Mouse (Mus musculus) frontal cortex, postnatal 36 days (tissue): ENCODE measurements around the gene Ltbr.

ENCODE experiments used
- DNase-seq, 2 experiments: peaks; one replicate each; pipeline ENCODE4 v3.0.0; 2022; ENCODE audit warnings: low spot score in 2 of 2

Ltbr gene

GRCm38 (mm10) chr6:125345625-125346024 is 31.9 kb upstream of the Ltbr start:
- no peak for DNase-seq

GRCm38 (mm10) chr6:125344866-125345265 is 31.2 kb upstream of the Ltbr start:
- no peak for DNase-seq

DNA sequence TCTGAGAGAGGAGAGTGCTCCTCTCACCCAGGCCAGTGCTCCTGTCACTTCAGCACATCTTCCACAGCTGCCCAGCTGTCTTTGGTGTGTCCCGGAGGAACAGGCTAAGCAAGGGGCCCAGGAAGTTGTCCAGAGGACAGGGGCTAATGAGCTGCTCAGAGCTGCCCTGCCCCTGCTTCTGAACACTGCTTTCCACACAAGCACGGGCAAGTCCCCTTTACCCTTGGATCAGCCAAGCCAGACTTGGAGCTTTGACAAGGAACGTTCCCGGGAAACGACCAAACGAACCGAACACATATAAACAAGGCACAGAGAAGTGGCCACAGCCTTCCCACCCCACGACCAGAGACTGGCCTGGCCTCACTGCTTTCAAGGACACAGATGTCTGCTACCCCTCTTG is 30.4 kb upstream of the Ltbr start:
- DNase-seq: no peak

GRCm38 (mm10) chr6:125342198-125342597 is 28.5 kb upstream of the Ltbr start:
- no peak for DNase-seq

DNA sequence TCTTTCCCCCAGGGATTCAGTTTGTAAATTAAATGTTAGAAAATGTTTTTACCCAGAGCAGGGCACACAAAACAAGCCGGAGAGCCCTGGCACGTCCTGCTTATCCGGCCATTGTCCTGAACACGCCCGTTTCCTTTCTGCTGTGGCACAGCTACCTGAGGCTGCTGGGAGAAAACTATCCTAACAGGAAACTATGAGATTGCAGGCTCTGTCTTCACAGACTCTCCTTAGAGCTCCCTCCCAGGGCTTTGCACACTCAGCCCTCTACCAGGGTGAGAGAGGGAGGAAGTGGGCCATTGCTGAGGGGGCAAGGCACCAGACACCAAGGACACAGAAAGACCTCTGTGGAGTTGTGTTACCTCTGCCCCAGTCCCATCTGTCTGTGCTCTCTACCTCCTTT is 26.6 kb upstream of the Ltbr start:
- DNase-seq: no peak

- DNase-seq: no peak
These were observed 25.3 kb upstream of the Ltbr start for GRCm38 (mm10) chr6:125338791-125339660.

GRCm38 (mm10) chr6:125334356-125334755 is 20.7 kb upstream of the Ltbr start:
- no peak for DNase-seq

DNA sequence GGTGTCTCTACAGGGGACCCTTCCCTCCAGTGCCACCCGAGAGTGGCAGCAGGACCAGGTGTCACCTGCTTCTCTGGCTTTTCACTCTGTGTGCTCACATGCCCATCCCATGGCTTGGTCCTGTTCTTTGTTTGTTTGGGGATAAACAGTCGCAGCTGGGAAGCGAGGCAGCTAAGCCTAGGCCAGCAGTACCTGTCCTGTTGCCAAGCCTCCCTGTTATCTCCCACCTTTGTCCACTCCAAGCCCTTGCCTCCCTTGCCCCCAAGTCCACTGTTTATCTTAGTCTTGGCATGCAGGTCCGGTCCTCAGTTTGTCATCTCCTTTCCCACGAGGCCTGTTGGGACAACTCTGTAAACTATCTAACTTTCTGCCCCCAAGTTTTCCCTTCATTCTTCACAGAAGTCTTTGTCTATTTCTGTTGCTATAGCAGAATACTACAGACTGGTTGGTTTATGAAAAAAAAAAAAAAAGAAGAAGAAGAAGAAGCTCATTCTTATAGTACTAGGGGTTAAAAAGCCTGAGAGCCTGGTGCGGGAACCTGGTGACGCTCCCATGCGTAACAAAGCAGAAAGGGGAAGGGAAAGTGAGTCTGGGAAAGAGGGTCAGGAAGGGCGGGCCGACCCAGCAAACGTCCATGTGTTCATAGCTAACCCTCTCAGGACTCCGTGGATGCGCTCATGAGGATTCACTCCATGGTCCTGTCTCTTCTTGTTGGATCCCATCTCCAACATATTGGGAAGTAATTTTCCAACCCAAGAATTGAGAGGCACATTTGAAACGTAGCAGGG is 19.6 kb upstream of the Ltbr start:
- DNase-seq: no peak

DNA sequence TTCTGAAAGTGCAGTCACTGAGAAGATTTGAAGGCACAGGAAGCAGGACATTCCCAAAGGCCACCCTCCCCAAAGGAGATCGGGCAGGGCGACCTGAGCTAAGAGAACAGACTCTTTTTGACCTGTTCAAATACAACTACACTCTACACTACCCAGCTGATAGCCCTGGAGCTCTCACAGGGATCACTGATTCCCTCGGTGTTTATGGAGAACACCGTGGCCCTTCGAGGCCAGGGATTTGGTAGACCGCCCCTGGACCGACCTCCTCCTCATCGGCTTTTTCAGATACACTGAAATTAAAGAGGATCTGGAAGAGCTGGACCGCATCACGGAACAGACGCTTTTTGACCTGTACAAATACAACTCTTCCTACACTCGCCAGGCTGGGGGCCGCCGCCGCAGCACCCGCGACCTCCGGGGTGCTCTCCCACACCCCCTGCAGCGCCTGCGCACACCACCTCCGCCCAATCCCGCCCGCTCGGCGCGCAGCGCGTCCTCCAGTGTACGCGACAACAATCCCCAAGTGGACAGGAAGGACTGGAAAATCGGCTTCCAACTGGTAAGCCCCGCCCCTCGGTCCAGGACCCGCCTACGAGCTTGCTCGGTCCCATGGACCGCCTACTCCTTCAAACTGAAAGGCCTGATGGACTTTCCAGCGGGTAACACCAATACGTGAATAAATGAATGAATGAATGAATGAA is 17.1 kb upstream of the Ltbr start:
- DNase-seq: peak; percentile 57 to 62

DNA sequence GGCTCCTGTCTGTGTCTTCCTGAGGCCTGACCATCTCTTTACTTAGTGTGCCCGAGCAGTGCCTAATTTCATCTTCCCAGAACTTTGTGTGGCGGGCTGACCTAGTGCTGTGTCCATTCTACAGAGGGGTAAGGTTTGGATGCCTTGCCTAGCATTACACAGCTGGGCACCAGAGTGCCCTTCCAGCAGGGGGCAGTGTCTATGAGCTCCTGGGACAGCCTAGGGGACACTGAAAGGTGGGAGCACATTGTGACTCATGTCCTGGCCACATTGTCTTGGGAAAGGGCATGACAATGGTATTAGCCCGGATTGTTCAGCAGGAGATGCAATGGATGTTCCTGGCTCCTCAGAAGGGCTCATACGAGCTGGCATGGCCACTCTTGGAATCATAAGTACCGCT is 14.6 kb upstream of the Ltbr start:
- DNase-seq: no peak

DNA sequence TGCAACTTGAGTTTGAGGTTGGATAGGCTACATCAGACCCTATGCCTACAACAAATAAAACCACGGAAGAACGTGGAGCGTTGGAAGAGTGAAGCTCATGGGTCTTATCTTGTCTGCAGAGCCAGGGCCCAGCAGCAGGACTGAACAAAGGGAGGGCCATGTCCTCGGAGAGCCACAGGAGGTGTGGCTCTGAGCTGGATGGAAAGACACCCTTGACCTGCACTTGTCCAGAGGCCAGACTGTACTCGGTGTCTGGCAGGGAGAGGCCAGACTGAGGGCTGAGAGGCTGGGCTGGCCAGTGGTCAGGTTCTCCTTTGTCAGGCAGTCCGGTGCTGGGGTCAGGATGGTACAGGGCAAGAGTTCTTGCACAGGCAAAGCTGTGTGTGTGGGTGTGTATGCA is 11.7 kb upstream of the Ltbr start:
- DNase-seq: no peak

DNA sequence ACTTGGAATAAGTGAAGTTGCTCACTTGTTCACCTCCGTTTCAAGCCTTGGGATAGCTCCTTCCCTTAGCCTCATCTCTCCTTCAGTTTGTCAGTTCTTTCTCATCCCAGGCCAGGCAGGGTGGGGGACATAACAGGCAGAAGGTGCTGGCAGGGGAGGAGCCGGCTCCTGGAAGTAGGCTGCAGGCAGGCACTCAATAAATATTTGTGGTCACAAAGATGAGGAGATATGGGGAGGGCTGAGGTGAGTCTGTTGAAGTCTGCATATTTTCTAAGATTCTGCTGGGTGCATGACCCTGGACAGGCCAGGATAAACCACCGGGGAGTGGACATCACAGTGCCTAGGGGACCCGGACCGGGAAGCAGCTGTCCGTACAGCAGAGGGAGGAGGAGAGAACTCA is 9.9 kb upstream of the Ltbr start:
- DNase-seq: no peak

DNA sequence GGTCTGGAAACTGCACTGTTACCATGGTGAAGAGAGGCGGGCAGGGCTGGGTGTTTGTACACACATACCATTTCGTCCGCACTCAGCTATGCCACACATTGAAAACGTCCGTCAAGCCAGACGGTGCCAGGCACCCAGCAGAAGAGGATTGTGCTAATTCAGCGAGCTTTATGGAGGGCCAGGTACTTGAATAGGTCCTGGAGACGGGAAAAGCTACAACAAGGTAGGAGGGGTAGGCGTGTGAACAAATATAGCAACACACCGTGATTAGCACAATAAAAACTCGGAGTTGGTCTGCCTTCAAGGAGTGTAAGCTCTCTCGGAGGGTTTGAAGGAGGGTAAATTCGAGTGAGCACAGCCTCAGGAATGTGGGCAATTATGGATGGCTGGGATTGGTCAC is 9.1 kb upstream of the Ltbr start:
- no peak for DNase-seq

DNA sequence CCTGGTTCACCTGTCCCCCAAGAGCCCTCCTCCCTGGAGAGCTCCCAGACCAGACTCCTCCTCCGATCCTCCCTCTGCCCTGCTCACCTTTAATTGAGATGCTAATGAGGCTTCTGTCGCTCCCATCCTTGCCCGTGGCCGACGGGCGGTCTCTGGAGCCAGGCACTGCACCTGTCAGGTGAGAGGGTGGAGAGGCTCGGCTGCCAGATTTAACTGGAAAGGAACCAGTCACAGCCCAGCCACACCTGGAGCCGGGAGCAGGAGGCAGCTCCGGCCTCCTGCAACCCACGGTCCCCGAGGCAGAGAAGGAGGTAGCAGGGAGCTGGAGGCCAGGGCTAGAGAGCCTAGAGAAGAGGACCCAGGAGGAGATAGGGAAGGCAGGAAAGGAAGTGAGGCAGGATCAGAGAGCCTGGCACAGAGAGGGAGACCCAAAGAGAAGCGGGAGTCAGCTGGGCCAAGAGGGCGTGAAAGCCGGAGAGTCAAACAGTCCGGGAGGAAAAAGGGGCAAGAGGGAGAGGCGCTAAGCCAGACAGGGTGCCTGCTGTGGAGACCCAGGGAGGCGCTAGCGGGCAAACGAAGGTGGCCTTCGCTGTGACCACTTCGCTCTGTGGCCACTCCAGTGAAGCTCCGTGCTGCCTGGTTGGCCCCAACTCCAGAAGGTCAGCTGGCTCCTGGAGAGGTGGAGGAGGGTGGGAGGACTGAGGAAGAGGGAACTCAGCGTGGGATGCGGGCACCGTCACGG is 7.6 kb upstream of the Ltbr start:
- DNase-seq: no peak

- no peak for DNase-seq
These were observed 6.6 kb upstream of the Ltbr start, which contains the start of gene Scnn1a for GRCm38 (mm10) chr6:125320323-125320722. Gene Scnn1a (plus strand): TSS chr6:125320659.

DNA sequence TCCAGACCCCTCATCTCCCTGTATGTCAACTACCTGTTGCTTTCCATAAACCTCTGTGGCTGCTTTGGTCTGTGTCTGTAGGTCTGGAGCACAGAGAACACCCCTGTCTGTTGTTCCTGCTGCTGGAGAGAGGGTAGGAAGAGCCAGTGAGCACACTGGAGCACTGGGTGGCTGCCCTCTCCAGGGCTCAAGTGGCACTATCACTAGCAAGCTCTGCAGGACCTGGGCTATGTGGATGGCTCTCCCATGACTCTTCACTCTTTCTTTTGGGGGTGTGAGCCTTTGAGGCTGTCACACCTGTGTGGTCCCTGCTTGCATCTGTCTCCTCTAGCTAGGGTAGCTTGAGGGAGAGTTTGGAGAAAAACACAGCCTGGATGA is 6.2 kb upstream of the Ltbr start:
- no peak for DNase-seq

DNA sequence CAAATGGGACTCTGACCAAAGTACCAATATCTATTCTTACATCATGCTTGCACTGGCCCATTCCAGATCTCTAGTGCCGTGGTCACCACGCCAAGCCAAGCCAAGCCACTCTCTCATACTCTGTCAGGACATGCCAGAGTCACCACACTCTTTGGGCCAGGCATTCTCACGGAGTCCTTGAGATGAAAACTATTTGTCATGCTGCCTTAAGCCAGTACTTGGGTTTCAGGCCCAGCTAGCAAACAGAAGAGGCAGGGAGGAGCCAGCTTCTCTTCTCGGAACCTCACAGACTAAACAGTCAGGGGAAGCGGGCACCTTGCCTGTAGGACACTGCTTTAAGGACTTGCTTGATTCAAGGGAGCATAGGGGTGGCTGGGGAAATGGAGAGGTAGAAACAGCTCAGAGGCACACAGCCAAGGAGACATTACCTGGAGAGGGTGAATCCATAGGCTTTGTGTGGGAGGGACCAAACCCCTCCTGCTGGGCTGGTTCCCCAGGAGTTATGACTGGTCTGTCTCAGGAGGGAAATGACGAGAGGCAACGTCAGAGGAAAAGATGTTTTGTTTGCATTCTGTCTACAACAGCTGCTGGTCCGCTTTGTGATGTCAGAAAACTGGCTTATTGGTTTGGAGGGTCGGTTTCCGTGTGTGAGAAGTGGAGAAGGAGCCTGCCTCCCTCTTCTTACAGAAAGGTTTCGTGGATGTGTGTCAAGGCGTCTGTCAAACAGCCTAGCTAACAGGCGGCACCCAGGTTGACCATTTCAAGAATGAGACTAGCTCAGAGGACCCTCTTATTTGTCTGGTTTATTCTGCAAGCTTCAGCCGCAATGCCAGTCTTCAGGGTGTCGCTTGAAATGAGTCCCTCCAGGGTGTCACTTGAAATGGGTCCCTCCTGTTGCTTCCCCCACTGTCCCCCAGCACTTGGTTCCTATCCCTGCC is 5.6 kb upstream of the Ltbr start:
- DNase-seq: no peak

DNA sequence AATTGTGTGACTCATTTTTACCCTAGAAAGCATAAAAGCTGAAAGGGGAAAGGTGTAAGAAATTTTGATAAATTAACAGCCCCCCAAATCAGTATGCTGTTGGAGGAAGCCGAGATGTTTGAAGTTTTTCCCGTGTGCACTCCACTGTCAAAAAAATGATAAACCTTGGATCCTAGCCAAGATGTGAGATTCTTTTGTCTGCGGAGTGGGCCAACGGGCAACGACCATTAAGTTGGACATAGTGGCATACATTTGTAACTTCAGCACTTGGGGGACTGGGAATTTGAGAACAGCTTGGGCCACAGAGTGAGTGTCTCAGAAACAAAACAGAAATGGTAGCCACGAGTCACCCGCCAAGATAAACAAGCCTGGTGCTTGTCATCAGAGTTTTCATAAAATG is 3.4 kb upstream of the Ltbr start:
- DNase-seq: no peak

DNA sequence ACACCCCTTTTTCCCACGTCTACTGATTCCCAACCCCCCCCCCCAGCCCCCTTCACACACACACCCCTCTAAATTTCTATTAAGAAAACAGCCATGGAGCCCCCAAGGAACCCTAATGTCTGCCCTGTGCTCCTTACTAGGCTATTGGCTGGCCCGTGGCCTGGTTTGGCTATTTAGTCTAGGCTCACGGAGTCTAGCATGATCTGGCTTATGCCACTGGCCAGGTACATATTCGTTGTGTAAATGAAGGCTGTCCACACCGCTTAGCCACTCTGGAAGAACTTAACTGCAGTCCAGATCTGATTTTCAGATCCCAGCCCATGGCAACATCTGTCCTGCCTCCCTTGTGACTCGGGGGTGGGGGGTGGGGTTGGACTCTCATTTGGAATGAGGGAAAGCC is 1.1 kb upstream of the Ltbr start:
- no peak for DNase-seq

- DNase-seq: no peak
These were observed 512 bp upstream of the Ltbr start for GRCm38 (mm10) chr6:125314231-125314563.
